Mouse (Mus musculus): Measurements from ENCODE around the gene Gpr179. TPM values are rescaled to one million over a fixed set of nuclear protein-coding genes. Genes with fewer than 3 reads are reported as not detected.

The Gpr179 gene
- polyA plus RNA-seq, 1 experiment from 2014 or later = not detected

DNA sequence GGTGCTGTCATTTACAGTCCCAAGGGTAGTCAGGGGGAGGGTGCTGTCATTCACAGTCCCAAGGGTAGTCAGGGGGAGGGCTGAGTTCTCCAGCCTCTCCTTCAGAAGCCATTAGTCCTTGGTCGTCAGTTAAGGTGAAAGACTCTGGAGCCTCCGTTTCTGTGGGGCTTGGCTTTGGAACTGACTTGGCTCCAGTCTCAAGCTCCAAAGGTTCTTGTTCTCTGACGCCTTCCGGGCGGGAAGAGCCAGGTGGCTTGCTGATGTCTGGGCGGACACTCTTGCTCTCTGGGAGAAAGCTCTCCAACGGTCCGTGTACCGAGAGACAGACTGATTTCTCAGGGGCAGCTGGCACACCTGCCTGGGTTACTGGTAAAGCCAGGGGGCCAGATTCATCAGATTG, 17.5 kb downstream of the Gpr179 start:
- no peak overlapping the region for H3K4me2 ChIP-seq (ENCODE audit: low read depth, low read length)
- no peak for DNase-seq
- no peak overlapping the region for H3K27ac ChIP-seq (ENCODE audit: low read depth)
- peaks cover 10% of the 10 kb centered on the region for H3K4me1 ChIP-seq (ENCODE audit: insufficient read depth)
- WGBS (ENCODE audit: insufficient replicate concordance) = 77% methylated on average over 9 of the region's 9 CpGs
- H3K27me3 ChIP-seq (ENCODE audit: insufficient read depth, low read length) = no peaks in the 10 kb centered on the region
- no peaks in the 10 kb centered on the region for H3K9me3 ChIP-seq (ENCODE audit: low read length)
- TF ChIP-seq EP300 (IDR thresholded peaks at IDR 0.05; ENCODE audit: low read depth) (no peak), CTCF (IDR thresholded peaks at IDR 0.05; ENCODE audit: low read depth) (no peak)
- no peaks in the 10 kb centered on the region for H3K36me3 ChIP-seq (replicated peaks; ENCODE audit: insufficient read depth, low read length)
- ATAC-seq = no peak
- H3K9ac ChIP-seq (replicated peaks) = no peak overlapping the region
- no peak overlapping the region for H3K4me3 ChIP-seq (ENCODE audit: low read depth, low read length)

DNA sequence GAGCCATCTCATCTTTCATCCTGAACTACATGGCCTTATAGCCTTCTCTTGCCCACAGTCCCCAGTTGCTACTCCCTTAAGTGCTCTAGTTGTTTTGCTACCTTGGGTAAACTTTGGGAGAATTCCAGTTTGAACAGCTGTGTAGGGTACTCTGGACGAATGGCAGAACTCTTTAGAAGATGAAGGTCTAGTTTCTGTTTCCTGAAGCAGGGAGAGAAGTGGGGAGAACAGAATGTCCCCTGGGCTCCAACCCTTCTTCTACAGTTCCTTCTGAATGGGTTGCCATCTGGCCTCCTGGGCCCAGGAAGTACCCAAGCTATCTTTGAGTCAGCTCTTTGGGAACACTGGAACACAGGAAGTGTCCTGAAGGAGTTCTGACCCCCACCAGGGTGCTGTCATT, 18.0 kb downstream of the Gpr179 start:
- no peak overlapping the region for H3K9ac ChIP-seq (replicated peaks)
- H3K9me3 ChIP-seq (ENCODE audit: low read length) = no peaks in the 10 kb centered on the region
- no peaks in the 10 kb centered on the region for H3K27me3 ChIP-seq (ENCODE audit: insufficient read depth, low read length)
- H3K36me3 ChIP-seq (replicated peaks; ENCODE audit: insufficient read depth, low read length) = peaks cover 3% of the 10 kb centered on the region; the same call in 1 of the 2 replicates
- DNase-seq (no peak), ATAC-seq (no peak)
- peaks cover 10% of the 10 kb centered on the region for H3K4me1 ChIP-seq (ENCODE audit: insufficient read depth)
- WGBS (ENCODE audit: insufficient replicate concordance) = 38% methylated on average over 1 of the region's 1 CpGs
- TF ChIP-seq CTCF (IDR thresholded peaks at IDR 0.05; ENCODE audit: low read depth) (no peak), EP300 (IDR thresholded peaks at IDR 0.05; ENCODE audit: low read depth) (no peak)
- H3K4me2 ChIP-seq (ENCODE audit: low read depth, low read length) = no peak overlapping the region
- H3K27ac ChIP-seq (ENCODE audit: low read depth) = no peak overlapping the region
- no peak overlapping the region for H3K4me3 ChIP-seq (ENCODE audit: low read depth, low read length)

DNA sequence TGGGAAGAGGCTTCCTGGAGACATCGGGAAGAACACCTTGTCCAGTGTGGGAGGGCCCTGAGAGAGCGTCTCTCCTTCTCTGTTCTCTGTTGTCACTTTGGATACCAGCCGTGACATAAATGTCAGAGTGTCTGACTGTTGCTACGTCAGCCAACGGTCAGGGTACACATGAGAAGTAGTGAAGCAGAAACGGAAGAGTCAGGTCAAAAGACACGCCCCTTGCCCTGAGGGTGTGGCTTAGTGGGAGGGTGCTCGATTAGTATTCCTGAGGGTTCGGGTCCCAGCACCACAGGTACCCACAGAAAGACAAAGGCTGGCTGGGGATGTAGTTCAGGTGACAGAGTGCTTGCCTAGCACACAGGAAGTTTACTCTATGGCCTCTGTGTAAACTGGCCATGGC, 18.8 kb downstream of the Gpr179 start:
- Histone ChIP-seq H3K4me1 (ENCODE audit: insufficient read depth) (peaks cover 10% of the 10 kb centered on the region), H3K27me3 (ENCODE audit: insufficient read depth, low read length) (no peaks in the 10 kb centered on the region), H3K9ac (replicated peaks) (no peak overlapping the region), H3K27ac (ENCODE audit: low read depth) (no peak overlapping the region), H3K4me2 (ENCODE audit: low read depth, low read length) (no peak overlapping the region), H3K9me3 (ENCODE audit: low read length) (no peaks in the 10 kb centered on the region), H3K4me3 (ENCODE audit: low read depth, low read length) (no peak overlapping the region), H3K36me3 (replicated peaks; ENCODE audit: insufficient read depth, low read length) (peaks cover 7% of the 10 kb centered on the region; the same call in 1 of the 2 replicates)
- DNase-seq (no peak), ATAC-seq (peak; percentile 45; the same call in 1 of the 2 replicates)
- no peak for TF ChIP-seq EP300 (IDR thresholded peaks at IDR 0.05; ENCODE audit: low read depth)
- no peak for TF ChIP-seq CTCF (IDR thresholded peaks at IDR 0.05; ENCODE audit: low read depth)
- WGBS (ENCODE audit: insufficient replicate concordance) = 46% methylated on average over 9 of the region's 9 CpGs

DNA sequence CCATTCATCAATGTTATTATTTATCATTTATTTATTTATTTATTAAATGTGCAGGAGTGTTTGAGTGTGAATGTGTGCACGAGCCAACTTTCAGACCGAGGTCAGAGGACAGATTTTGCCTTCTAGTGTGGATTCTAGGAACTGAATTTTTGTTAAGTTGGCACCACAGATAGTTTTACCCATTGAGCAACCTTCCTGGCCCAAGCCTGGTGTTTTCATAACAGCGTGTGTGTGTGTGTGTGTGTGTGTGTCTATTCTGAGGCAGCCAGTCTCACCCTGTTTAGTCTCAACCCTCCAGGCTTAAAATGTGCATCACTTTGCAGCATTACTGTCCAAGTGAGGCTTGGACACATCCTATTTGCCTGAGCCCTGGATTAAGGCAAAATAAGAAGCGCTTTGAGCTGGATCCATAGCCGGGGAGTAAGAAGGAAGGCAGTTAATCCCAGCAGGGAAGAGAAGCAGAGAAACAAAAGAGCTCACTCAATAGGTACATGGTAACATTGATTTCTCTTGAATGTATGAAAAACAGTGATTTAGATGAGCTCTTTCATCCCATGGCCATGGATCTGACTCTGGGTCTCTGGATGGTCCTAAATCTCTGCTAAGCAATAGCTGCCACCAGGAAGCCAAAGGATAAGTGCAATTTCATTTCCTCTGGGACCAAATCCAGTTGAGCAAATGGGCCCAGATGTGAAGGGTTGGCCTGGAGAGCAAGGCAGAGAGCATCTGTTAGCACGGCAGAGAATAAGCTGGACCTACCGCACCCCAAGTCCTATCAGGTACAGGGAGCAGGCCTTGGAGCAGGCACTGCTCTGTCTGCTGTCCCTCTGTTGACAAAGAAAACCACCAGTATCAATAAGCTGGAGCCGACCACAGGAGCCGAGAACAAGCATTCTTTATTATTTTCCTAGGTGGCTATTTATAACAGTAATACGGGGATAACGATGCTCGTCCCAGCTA, 20.4 kb downstream of the Gpr179 start:
- no peaks in the 10 kb centered on the region for H3K27me3 ChIP-seq (ENCODE audit: insufficient read depth, low read length)
- H3K9me3 ChIP-seq (ENCODE audit: low read length) = no peaks in the 10 kb centered on the region
- H3K9ac ChIP-seq (replicated peaks) = no peak overlapping the region
- H3K27ac ChIP-seq (ENCODE audit: low read depth) = no peak overlapping the region
- no peak for ATAC-seq
- no peak overlapping the region for H3K4me2 ChIP-seq (ENCODE audit: low read depth, low read length)
- DNase-seq = no peak
- no peak for TF ChIP-seq EP300 (IDR thresholded peaks at IDR 0.05; ENCODE audit: low read depth)
- TF ChIP-seq CTCF (IDR thresholded peaks at IDR 0.05; ENCODE audit: low read depth) = no peak
- peaks cover 12% of the 10 kb centered on the region; the same call in 1 of the 2 replicates for H3K36me3 ChIP-seq (replicated peaks; ENCODE audit: insufficient read depth, low read length)
- peaks cover 10% of the 10 kb centered on the region for H3K4me1 ChIP-seq (ENCODE audit: insufficient read depth)
- H3K4me3 ChIP-seq (ENCODE audit: low read depth, low read length) = no peak overlapping the region
- 81% methylated on average over 12 of the region's 12 CpGs for WGBS (ENCODE audit: insufficient replicate concordance)

DNA sequence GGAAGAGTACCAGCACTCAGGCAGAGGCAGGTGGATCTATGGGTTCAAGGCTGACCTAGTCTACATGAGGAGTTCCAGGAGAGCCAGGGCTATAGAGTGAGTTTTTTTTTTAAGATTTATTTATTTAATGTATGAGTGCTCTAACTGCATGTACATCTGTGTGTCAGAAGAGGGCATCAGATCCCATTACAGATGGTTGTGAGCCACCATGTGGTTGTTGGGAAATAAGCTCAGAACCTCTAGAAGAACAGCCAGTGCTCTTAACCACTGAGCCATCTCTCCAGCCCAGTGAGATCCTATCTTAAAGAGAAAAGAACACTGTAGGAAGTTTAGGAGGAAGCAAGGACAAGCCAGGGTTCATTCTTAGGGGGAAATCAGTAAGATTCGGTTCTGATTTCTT, 21.6 kb downstream of the Gpr179 start:
- H3K27ac ChIP-seq (ENCODE audit: low read depth) = no peak overlapping the region

DNA sequence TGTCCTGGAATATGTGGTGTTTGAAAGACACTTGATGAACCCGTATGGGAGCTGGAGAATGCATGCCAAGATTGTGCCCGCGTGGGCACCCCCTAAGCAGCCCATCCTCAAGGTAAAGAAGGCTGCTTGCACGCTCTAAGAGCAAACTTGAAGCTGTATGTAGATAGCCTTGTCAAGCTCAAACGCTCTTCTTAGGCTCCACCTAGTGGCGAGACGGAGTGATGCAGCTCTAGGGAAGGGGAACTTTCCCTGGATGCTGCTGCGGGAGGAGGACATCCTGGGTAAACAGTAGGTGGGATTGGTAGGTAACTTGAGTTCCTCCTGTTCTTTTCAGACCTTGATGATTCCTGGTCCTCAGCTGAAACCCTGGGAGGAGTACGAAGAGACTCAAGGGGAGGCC, 23.7 kb downstream of the Gpr179 start:
- Histone ChIP-seq H3K4me1 (ENCODE audit: insufficient read depth) (peaks cover 3% of the 10 kb centered on the region), H3K36me3 (replicated peaks; ENCODE audit: insufficient read depth, low read length) (peaks cover 23% of the 10 kb centered on the region), H3K9me3 (ENCODE audit: low read length) (no peaks in the 10 kb centered on the region), H3K27ac (ENCODE audit: low read depth) (no peak overlapping the region), H3K4me2 (ENCODE audit: low read depth, low read length) (no peak overlapping the region), H3K27me3 (ENCODE audit: insufficient read depth, low read length) (no peaks in the 10 kb centered on the region), H3K9ac (replicated peaks) (no peak overlapping the region), H3K4me3 (ENCODE audit: low read depth, low read length) (no peak overlapping the region)
- DNase-seq = peak; percentile 76
- WGBS (ENCODE audit: insufficient replicate concordance) = 22% methylated on average over 9 of the region's 9 CpGs
- ATAC-seq = no peak
- TF ChIP-seq EP300 (IDR thresholded peaks at IDR 0.05; ENCODE audit: low read depth) (no peak), CTCF (IDR thresholded peaks at IDR 0.05; ENCODE audit: low read depth) (peak; percentile 97)

More for the DNA sequence above, 21.6 kb downstream of the Gpr179 start:
- Histone ChIP-seq H3K4me1 (ENCODE audit: insufficient read depth) (peaks cover 10% of the 10 kb centered on the region), H3K4me3 (ENCODE audit: low read depth, low read length) (no peak overlapping the region), H3K4me2 (ENCODE audit: low read depth, low read length) (no peak overlapping the region), H3K27me3 (ENCODE audit: insufficient read depth, low read length) (no peaks in the 10 kb centered on the region), H3K9ac (replicated peaks) (no peak overlapping the region), H3K9me3 (ENCODE audit: low read length) (no peaks in the 10 kb centered on the region), H3K36me3 (replicated peaks; ENCODE audit: insufficient read depth, low read length) (peaks cover 15% of the 10 kb centered on the region)
- WGBS (ENCODE audit: insufficient replicate concordance) = 70% methylated on average over 1 of the region's 1 CpGs
- TF ChIP-seq CTCF (IDR thresholded peaks at IDR 0.05; ENCODE audit: low read depth) (peak; percentile 18; the same call in 1 of the 2 replicates), EP300 (IDR thresholded peaks at IDR 0.05; ENCODE audit: low read depth) (no peak)
- ATAC-seq (no peak), DNase-seq (no peak)
